Mouse (Mus musculus): ENCODE results near the gene Palmd.

- TF ChIP-seq POLR2A (IDR thresholded peaks at IDR 0.05; ENCODE audit: insufficient read depth, low read depth, low read length): no peak
- TF ChIP-seq CTCF (IDR thresholded peaks at IDR 0.05): no peak
These were observed 15.4 kb downstream of the Palmd start for GRCm38 (mm10) chr3:116953366-116953765.

All from heart, adult 2 months (tissue).